Mouse (Mus musculus) limb, embryonic 14.5 days (tissue): ENCODE data around the gene Kirrel3. TPM values are rescaled to one million over a fixed set of nuclear protein-coding genes. Genes with fewer than 3 reads are reported as not detected.

Experiments used
- ATAC-seq: fragments of 200-750 bp; cut with Nextera tagmentation; 2 replicates; pipeline ENCODE4 v1.8.0; 2017; ENCODE audit warnings: low read depth, moderate number of reproducible peaks, moderate TSS enrichment; ENCODE audit not compliant: low FRiP score
- DNase-seq: peaks from one replicate; pipeline ENCODE4 v3.0.0-alpha.2; 2015; ENCODE audit warnings: low spot score
- H3K27ac ChIP-seq: fragments of 300-500 bp; sonication (generic); replicated peaks from 2 replicates; pipeline ENCODE4 v1.5.1; 2014; ENCODE audit warnings: low read depth, mild to moderate bottlenecking, low read length, moderate library complexity, mixed read lengths
- H3K27me3 ChIP-seq: fragments of 300-500 bp; sonication (generic); 2 replicates; pipeline ENCODE4 v1.6.1; 2014; ENCODE audit warnings: low read length, mixed read lengths; ENCODE audit not compliant: control insufficient read depth, insufficient read depth
- H3K36me3 ChIP-seq: fragments of 300-500 bp; sonication (generic); 2 replicates; pipeline ENCODE4 v1.6.1; 2014; ENCODE audit warnings: mild to moderate bottlenecking, low read length, moderate library complexity, mixed read lengths; ENCODE audit not compliant: control insufficient read depth, insufficient read depth
- H3K4me1 ChIP-seq: fragments of 300-500 bp; sonication (generic); 2 replicates; pipeline ENCODE4 v1.6.1; 2014; ENCODE audit warnings: antibody characterized with exemption, low read length, mixed read lengths; ENCODE audit not compliant: control insufficient read depth, insufficient read depth
- H3K4me2 ChIP-seq: fragments of 300-500 bp; sonication (generic); replicated peaks from 2 replicates; pipeline ENCODE4 v1.6.1; 2014; ENCODE audit warnings: low read depth, mild to moderate bottlenecking, low read length, moderate library complexity; ENCODE audit not compliant: severe bottlenecking
- H3K4me3 ChIP-seq: fragments of 300-500 bp; sonication (generic); replicated peaks from 2 replicates; pipeline ENCODE4 v1.5.1; 2014; ENCODE audit warnings: low read length
- H3K9ac ChIP-seq: fragments of 300-500 bp; sonication (generic); 2 replicates; pipeline ENCODE4 v1.6.1; 2014; ENCODE audit warnings: mild to moderate bottlenecking, low read depth, low read length, moderate library complexity; ENCODE audit not compliant: severe bottlenecking
- H3K9me3 ChIP-seq: fragments of 300-500 bp; sonication (generic); 2 replicates; pipeline ENCODE4 v1.6.1; 2016; ENCODE audit warnings: low read length; ENCODE audit not compliant: control insufficient read depth
- POLR2A ChIP-seq: fragments of 200-500 bp; IDR thresholded peaks from 2 replicates; pipeline ENCODE4 v1.8.0; 2012; ENCODE audit warnings: inconsistent platforms, mild to moderate bottlenecking, moderate library complexity, borderline replicate concordance; ENCODE audit not compliant: insufficient read depth, insufficient read length; ENCODE audit errors: extremely low read depth
- WGBS: fragments of 180-500 bp; shearing (Covaris S2); extraction: QIAGEN DNeasy Blood & Tissue Kit; methylation state at CpG from one replicate; pipeline ENCODE4 v1.1.7; 2014; 5-methylcytosine and 5-hydroxymethylcytosine counted together
- polyA plus RNA-seq, 2 experiments: library from polyadenylated mRNA; depleted of rRNA in 1 of 2; stranded (reverse) in 1 of 2; unstranded in 1 of 2; fragments of >200 nt; fragmentation: Nextera tagmentation in 1 of 2; extraction: Ambion mirVana in 1 of 2; gene quantifications; 2 replicates each; pipeline versions ENCODE4 v1.2.1 to v1.2.3; 2012 to 2014

The Kirrel3 gene
- 10.1 and 14.2 TPM in 2 replicates for polyA plus RNA-seq (2012; rRNA removed)
- 14.6 and 20.1 TPM in 2 replicates for polyA plus RNA-seq (2014; fragmentation: Nextera tagmentation; extraction: Ambion mirVana)

- DNase-seq (peak; percentile 86), ATAC-seq (peak; percentile 76)
- 2% methylated on average over 35 of the region's 35 CpGs for WGBS
- Histone ChIP-seq H3K36me3 (no peaks in the 10 kb centered on the region), H3K9ac (peak within 1 kb of the TSS; percentile 60), H3K4me3 (peak within 1 kb of the TSS; percentile 46), H3K27ac (peak within 1 kb of the TSS; percentile 73), H3K4me1 (peaks cover 27% of the 10 kb centered on the region), H3K9me3 (no peaks in the 10 kb centered on the region), H3K4me2 (peak within 1 kb of the TSS; percentile 79), H3K27me3 (peaks cover 32% of the 10 kb centered on the region; the same call in 1 of the 2 replicates)
- TF ChIP-seq POLR2A: no peak
Measured at GRCm38 (mm10) chr9:34485759-34486431, at the start of gene Kirrel3. Kirrel3 (plus strand) TSS chr9:34485894.

DNA sequence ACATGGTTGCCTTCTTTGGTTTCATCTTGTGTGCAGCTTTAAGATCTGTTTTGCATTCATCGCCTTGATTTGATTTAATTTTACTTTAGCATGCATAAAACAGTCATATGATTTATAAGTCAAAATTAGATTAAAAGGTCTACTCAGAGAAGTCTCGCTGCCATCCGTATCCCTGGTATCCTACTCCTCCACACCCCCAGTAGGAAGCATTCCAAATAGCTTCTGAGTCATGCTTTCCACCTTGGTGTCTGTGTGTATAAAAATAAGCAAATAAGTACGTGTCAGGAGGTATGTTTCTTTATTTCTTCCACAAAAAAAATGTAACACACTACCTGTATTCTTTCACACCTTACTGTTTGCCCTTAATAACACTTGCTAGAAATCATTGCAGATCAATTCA is 45.0 kb upstream of the Kirrel3 start:
- 71% methylated on average over 4 of the region's 4 CpGs for WGBS
- H3K9me3 ChIP-seq: no peaks in the 10 kb centered on the region

DNA sequence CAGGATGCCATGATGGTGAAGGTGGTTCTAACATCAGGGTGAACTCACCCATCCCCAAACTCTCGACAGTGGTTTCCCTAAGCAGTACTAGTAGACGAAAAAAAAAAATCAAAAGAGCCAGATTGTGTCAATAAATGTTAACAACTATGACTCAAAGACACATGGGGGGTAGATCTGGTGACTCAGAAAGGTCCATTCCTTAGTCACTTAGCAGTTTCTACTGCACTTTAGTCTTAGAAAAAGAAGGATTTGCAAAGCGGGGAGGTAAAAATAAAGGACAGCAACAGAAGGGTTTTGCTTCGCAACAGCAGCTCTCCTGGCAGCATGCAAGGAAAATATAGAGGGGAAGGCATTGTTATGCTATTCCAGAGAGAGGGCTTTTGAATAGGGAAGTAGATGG is 41.7 kb upstream of the Kirrel3 start:
- Histone ChIP-seq H3K36me3 (no peaks in the 10 kb centered on the region), H3K4me2 (no peak overlapping the region), H3K4me1 (0 out of 2 replicates have a peak, but pooled peaks cover 2% of the 10 kb centered on the region), H3K9ac (no peak overlapping the region), H3K4me3 (no peak overlapping the region), H3K27ac (no peak overlapping the region), H3K27me3 (no peaks in the 10 kb centered on the region), H3K9me3 (no peaks in the 10 kb centered on the region)
- ATAC-seq: no peak
- DNase-seq: no peak
- no peak for TF ChIP-seq POLR2A
- WGBS: 64% methylated on average over 4 of the region's 4 CpGs

More for the DNA sequence above, 45.0 kb upstream of the Kirrel3 start:
- DNase-seq: no peak
- H3K27me3 ChIP-seq: no peaks in the 10 kb centered on the region
- no peak overlapping the region for H3K4me2 ChIP-seq
- H3K9ac ChIP-seq: no peak overlapping the region
- H3K36me3 ChIP-seq: no peaks in the 10 kb centered on the region
- no peaks in the 10 kb centered on the region for H3K4me1 ChIP-seq
- no peak for ATAC-seq
- no peak overlapping the region for H3K27ac ChIP-seq
- H3K4me3 ChIP-seq: no peak overlapping the region
- no peak for TF ChIP-seq POLR2A

GRCm38 (mm10) chr9:34446497-34447350 is 39.0 kb upstream of the Kirrel3 start:
- H3K4me3 ChIP-seq: no peak overlapping the region
- no peak overlapping the region for H3K9ac ChIP-seq
- H3K27me3 ChIP-seq: no peaks in the 10 kb centered on the region
- 0 out of 2 replicates have a peak, but pooled peaks cover 2% of the 10 kb centered on the region for H3K4me1 ChIP-seq
- no peaks in the 10 kb centered on the region for H3K36me3 ChIP-seq
- no peak overlapping the region for H3K4me2 ChIP-seq
- DNase-seq (no peak), ATAC-seq (no peak)
- TF ChIP-seq POLR2A: no peak
- H3K9me3 ChIP-seq: no peaks in the 10 kb centered on the region
- WGBS: 59% methylated on average over 15 of the region's 15 CpGs
- no peak overlapping the region for H3K27ac ChIP-seq

GRCm38 (mm10) chr9:34447736-34448135 is 38.0 kb upstream of the Kirrel3 start:
- no peaks in the 10 kb centered on the region for H3K36me3 ChIP-seq
- ATAC-seq (no peak), DNase-seq (no peak)
- 0 out of 2 replicates have a peak, but pooled peaks cover 2% of the 10 kb centered on the region for H3K4me1 ChIP-seq
- no peaks in the 10 kb centered on the region for H3K27me3 ChIP-seq
- no peak for TF ChIP-seq POLR2A
- H3K9ac ChIP-seq: no peak overlapping the region
- no peaks in the 10 kb centered on the region for H3K9me3 ChIP-seq
- WGBS: 89% methylated on average over 2 of the region's 2 CpGs
- no peak overlapping the region for H3K4me3 ChIP-seq
- H3K27ac ChIP-seq: no peak overlapping the region
- H3K4me2 ChIP-seq: no peak overlapping the region
